Comparison of ENCODE assay signal across 17 mouse cellular contexts in the genomic region with DNA sequence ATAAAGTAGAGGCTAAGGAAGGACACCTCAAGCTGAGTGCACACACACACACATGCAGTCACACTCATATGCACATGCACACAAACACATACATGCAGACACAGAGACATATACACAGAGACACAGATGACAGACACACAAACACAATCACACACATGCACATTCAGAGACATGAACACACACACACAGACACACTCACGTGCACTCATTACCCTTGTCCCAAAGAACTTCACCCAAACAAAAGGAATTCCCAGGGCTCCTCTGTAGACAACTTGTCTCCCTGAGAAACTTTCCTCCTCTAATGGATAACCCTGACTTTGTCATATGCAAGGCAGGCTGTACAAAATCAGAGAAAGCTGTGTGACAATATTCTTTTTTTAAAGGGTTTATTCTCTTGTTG. TPM values are rescaled to one million over a fixed set of nuclear protein-coding genes. Genes with fewer than 3 reads are reported as not detected.
"Had no signal": no experiment of that assay in that cellular context is flagged by ENCODE, and none has a peak within 500 bp of the region (broad histone marks: within the 10 kb centered on the region; RNA-seq: fewer than 3 reads in every experiment).

No protein-coding gene starts in this region.

- DNase-seq: right cerebral cortex, adult 18-20 months; right cerebral cortex, postnatal 14 days; right cerebral cortex, postnatal 25 days; right cerebral cortex, postnatal 4 days; spleen, adult 18-20 months; thymus, adult 18-20 months; thymus, adult 2 months; thymus, postnatal 14 days; thymus, postnatal 25 days; thymus, postnatal 36 days; thymus, postnatal 4 days had no signal

- H3K27ac ChIP-seq: neural tube, embryonic 13.5 days; neural tube, embryonic 15.5 days; stomach, embryonic 15.5 days; stomach, postnatal 0 days had no signal

- H3K9ac ChIP-seq: neural tube, embryonic 13.5 days; neural tube, embryonic 15.5 days; stomach, embryonic 15.5 days had no signal

- H3K4me3 ChIP-seq: neural tube, embryonic 13.5 days; neural tube, embryonic 15.5 days; stomach, embryonic 15.5 days had no signal

- H3K36me3 ChIP-seq: neural tube, embryonic 13.5 days; neural tube, embryonic 15.5 days; stomach, embryonic 15.5 days had no signal

- H3K27me3 ChIP-seq: neural tube, embryonic 13.5 days; stomach, embryonic 15.5 days had no signal

- H3K4me2 ChIP-seq: neural tube, embryonic 13.5 days; neural tube, embryonic 15.5 days; stomach, embryonic 15.5 days had no signal

- H3K9me3 ChIP-seq: neural tube, embryonic 13.5 days; neural tube, embryonic 15.5 days; stomach, embryonic 15.5 days had no signal

RNA-seq across cellular contexts. Expression of gene Gcnt3, which starts 52.4 kb away (rescaled TPM):
- polyA plus RNA-seq: neural tube, embryonic 13.5 days; neural tube, embryonic 14.5 days; neural tube, embryonic 15.5 days; spleen, adult 2 months; thymus, adult 2 months had no signal
